Mouse (Mus musculus) megakaryocyte-erythroid progenitor cell, adult 5-6 weeks (primary cell): ENCODE results near the gene Phykpl. TPM values are rescaled to one million over a fixed set of nuclear protein-coding genes. Genes with fewer than 3 reads are reported as not detected.
"Not testable (repeated sequence)": the region's sequence is repeated elsewhere in the genome, so short reads cannot be mapped to it uniquely, and the experiment has no call there.

Experiments
- ATAC-seq: replicated peaks from 2 replicates; pipeline ENCODE4 v1.8.0; 2016; ENCODE audit warnings: mild to moderate bottlenecking, inconsistent platforms; ENCODE audit not compliant: severe bottlenecking, poor library complexity, low FRiP score, low TSS enrichment
- total RNA-seq, 2 experiments: library from RNA; stranded (forward) in 1 of 2; stranded (reverse) in 1 of 2; fragments of 200-1000, 215-1000 nt in 1 of 2; fragments of >200 nt in 1 of 2; fragmentation: Nextera tagmentation in 1 of 2; gene quantifications; 2 replicates each; pipeline ENCODE4 v1.2.3; 2014 to 2017

Phykpl gene
- total RNA-seq, 2 experiments from 2014 or later: 19.9 to 30.5 TPM

- peak; percentile 7 for ATAC-seq
Measured at GRCm38 (mm10) chr11:51584057-51584430, 513 bp upstream of the Phykpl start.

- ATAC-seq: no peak
Measured at GRCm38 (mm10) chr11:51585608-51586252, 1.2 kb downstream of the Phykpl start.

DNA sequence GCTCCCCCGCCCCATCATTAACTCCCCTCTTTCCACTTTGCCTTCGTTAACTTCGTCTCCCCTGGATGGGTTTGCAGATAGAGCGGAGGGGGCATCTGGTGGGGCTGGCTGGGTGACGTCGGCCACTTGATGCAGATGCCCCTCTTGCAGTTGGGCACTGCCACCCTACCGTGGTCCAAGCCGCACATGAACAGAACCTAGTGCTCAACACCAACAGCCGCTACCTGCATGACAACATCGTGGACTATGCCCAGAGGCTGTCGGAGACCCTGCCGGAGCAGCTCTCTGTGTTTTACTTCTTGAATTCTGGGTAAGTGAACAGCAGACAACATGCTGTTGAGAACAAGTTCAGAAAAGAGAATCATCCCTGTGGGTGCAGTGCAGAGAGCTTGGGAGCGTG, 1.9 kb downstream of the Phykpl start:
- no peak for ATAC-seq

- ATAC-seq: no peak
Measured at GRCm38 (mm10) chr11:51587059-51587458, 2.5 kb downstream of the Phykpl start.

DNA sequence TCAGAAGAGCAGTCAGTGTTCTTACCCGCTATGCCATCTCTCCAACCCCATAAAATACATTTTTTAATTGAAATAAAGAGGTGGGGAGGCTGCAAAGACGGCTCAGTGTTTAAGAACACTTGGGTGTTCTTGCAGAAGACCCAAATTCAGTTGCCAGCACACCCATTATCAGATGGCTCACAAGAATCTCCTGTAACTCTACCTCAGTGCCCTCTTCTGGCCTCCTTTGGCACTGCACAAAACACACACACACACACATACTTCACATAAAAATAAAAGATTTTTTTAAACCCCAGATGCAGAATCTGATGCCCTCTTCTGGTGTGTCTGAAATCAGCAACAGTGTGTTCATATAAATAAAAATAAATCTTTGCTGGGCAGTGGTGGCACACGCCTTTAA, 4.3 kb downstream of the Phykpl start:
- ATAC-seq: no peak

GRCm38 (mm10) chr11:51590002-51590401, 5.4 kb downstream of the Phykpl start:
- ATAC-seq: no peak

DNA sequence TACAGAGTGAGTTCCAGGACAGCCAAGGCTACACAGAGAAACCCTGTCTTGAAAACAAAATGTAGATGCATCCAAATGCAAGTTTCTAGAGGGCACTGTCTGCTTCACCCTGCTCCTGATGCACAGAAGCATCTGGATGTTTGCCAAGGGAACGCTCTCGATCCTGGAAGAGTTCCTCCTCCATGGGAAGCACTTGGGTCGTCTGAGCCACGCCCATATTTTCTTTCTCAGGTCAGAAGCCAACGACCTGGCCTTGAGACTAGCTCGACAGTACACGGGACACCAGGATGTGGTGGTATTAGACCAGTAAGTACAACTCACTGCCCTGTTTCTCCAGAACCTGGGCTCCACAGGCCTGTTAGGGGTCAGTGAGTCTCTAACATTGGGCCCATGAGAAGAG, 6.6 kb downstream of the Phykpl start:
- ATAC-seq: no peak

DNA sequence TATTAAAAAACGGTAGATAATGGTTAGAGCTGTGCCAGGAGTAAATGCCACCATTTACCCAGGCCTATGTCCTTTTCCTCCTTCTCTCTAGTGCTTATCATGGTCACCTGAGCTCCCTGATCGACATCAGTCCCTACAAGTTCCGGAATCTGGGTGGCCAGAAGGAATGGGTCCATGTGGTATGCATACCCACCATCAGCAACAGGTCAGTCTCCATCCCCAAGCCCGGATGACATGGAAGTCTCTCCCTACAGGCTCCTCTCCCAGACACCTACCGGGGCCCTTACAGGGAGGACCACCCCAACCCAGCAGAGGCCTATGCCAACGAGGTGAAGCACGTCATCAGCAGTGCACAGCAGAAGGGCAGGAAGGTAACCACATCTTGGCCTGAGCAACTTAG, 7.4 kb downstream of the Phykpl start:
- ATAC-seq: no peak

DNA sequence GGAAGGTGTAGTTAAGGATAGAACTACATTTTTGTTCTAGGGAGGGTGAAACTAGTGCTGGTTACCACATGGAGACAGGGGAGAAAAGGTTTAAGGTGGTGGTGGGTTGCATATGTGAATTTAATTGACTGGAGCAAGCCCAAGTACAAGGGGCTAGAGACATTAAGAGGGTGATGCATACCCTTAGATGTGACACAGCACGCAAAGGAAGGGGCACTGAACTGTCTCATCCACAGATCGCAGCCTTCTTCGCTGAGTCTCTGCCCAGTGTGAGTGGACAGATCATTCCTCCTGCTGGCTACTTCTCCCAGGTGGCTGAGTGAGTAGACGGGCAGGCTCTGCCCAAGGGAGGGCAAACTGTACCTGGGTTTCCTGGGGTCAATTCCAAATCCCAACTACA, 8.8 kb downstream of the Phykpl start:
- no peak for ATAC-seq

GRCm38 (mm10) chr11:51593849-51594248, 9.3 kb downstream of the Phykpl start:
- no peak for ATAC-seq

GRCm38 (mm10) chr11:51594715-51595350, 10.3 kb downstream of the Phykpl start:
- ATAC-seq: no peak

- ATAC-seq: no peak
Measured at GRCm38 (mm10) chr11:51595459-51596083, 11.0 kb downstream of the Phykpl start.

DNA sequence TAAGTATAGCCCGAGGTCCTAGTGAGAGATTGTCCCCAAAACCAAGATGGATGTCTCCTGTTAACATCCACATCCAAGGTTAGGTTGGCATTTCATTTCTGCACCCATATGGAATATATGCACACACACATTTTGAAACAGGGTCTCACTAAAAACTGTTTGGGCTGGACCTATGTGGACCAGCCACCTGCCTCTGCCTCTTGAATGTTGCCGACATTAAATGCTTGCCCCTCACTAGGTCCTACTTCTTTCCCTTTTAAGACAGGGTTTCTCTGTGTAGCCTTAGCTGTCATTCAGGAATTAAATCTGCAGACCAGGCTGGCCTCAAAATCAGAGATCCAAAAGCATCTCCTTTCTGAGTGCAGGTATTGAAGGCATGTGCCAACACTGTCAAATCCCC, 13.0 kb downstream of the Phykpl start:
- no peak for ATAC-seq

DNA sequence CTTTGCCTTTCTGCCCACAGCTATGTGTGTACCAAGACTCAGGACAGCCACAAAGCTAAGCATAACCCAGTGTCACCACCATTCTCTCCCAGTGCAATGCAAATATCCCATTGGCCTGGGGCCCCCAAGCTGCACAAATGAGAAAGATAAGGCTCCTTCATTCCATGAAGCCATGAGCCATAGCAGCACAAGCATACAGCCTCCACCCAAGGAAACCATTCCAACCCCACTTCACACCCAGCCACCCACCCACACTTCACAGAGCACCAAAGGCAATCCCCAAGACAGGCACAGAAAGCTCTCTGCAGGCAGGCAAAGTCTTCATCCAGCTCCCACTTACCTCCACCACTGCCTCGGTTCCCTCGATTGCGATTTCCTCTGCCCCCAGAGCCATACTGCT, 17.7 kb downstream of the Phykpl start:
- ATAC-seq: no peak

GRCm38 (mm10) chr11:51605602-51606446, 21.3 kb downstream of the Phykpl start:
- ATAC-seq: peak; percentile 22; the same call in 1 of the 2 replicates

DNA sequence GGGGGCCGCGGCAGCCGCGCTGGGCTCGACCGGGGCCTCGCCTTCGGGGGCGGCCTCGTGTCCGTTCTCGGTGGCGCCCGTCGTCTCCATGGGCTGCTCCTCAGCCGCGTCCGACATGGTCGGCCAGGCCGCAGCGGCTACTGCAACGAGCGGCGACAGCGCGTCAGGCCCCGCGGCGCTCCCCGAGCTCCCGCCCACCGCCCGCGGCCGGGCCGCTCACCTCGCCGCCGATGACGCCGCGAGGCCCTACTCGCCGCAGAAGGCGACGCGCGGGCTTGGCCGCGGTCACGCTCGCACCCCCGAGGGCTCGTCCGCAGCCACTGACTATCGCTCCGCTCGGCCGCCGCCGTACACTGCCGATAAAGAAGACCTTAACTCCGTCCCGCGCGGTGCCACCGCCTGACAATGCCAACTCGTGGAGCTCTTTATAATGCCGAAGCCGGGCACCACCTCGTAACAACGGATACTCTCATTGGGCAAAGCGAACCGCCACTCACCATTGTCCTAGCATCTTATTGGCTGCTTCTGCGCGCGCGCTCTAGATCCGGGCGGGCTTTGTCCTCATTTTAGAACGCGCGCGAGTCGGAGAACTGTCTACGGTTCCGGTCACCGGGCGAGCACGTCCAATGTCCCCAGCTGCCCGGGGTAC, 22.0 kb downstream of the Phykpl start, which contains the start of gene Hnrnpab:
Gene Hnrnpab (minus strand): TSS at position 401 of the 649 bp plus-strand sequence.
- peak; percentile 69 for ATAC-seq

GRCm38 (mm10) chr11:51607096-51607738, 22.7 kb downstream of the Phykpl start:
- peak; percentile 32 for ATAC-seq

GRCm38 (mm10) chr11:51609266-51609909, 24.8 kb downstream of the Phykpl start:
- ATAC-seq: peak; percentile 81

DNA sequence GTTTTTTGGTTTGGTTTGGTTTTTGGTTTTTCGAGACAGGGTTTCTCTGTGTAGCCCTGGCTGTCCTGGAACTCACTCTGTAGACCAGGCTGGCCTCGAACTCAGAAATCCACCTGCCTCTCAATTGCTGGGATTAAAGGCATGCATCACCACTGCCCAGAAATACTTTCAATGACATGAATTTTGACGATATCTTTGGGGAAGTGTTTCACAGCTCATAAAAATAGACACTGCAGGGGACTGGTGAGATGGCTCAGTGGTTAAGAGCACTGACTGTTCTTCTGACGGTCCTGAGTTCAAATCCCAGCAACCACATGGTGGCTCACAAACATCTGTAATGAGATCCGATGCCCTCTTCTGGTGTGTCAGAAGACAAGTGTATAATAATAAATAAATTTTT, 25.4 kb downstream of the Phykpl start:
- ATAC-seq: not testable (repeated sequence)
